Mouse (Mus musculus): ENCODE measurements around the gene Cpped1. TPM values are rescaled to one million over a fixed set of nuclear protein-coding genes. Genes with fewer than 3 reads are reported as not detected.

The Cpped1 gene
- polyA plus RNA-seq, 1 experiment = 34.9 TPM

DNA sequence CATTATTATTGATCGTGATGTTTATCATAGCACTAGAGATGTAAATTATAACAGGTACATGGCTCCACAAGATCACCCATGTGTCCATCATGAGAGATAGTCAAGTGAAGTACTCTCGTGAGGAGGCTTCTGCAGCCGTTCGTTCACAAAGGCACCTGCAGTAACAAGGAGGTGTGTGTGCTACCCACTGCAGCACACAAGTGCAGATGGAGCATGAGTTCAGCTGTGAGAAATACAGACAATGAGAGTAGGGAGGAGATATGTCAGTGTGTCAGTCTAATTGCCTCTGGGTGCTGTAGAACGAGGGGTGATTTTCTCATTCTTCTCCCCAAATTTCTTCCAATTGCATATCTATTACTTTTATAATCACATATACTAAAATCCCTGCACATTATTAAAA lies 63.9 kb downstream of the Cpped1 start:
- TF ChIP-seq USF1 (IDR thresholded peaks at IDR 0.05; ENCODE audit: low read depth) (no peak), MYOG (IDR thresholded peaks at IDR 0.05; ENCODE audit: control insufficient read depth, extremely low read depth, insufficient read length) (no peak), FOSL1 (IDR thresholded peaks at IDR 0.05; ENCODE audit: insufficient read depth, low read length, poor library complexity, severe bottlenecking) (no peak), CTCF (IDR thresholded peaks at IDR 0.05; ENCODE audit: control insufficient read depth, insufficient read depth, insufficient read length) (no peak), MYOD1 (IDR thresholded peaks at IDR 0.05; ENCODE audit: control insufficient read depth, insufficient read length, low read depth) (no peak), CEBPB (IDR thresholded peaks at IDR 0.05; ENCODE audit: low read depth) (no peak), MAX (IDR thresholded peaks at IDR 0.05) (no peak)
- Histone ChIP-seq H3K79me3 (ENCODE audit: low read depth) (no peaks in the 10 kb centered on the region), H3K36me3 (ENCODE audit: control insufficient read depth, insufficient read depth) (no peaks in the 10 kb centered on the region), H3K4me3 (ENCODE audit: insufficient read depth, poor library complexity, severe bottlenecking) (no peak overlapping the region), H3K27me3 (ENCODE audit: control insufficient read depth, insufficient read depth, insufficient read length) (no peaks in the 10 kb centered on the region), H3K79me2 (ENCODE audit: control insufficient read depth, insufficient read depth) (no peaks in the 10 kb centered on the region), H3ac (ENCODE audit: control insufficient read depth, insufficient read length, low read depth) (no peak overlapping the region)

GRCm38 (mm10) chr16:11843441-11843840 lies 65.8 kb downstream of the Cpped1 start:
- H3ac ChIP-seq (ENCODE audit: control insufficient read depth, insufficient read length, low read depth) = no peak overlapping the region
- H3K36me3 ChIP-seq (ENCODE audit: control insufficient read depth, insufficient read depth) = no peaks in the 10 kb centered on the region
- H3K79me3 ChIP-seq (ENCODE audit: low read depth) = no peaks in the 10 kb centered on the region
- H3K27me3 ChIP-seq (ENCODE audit: control insufficient read depth, insufficient read depth, insufficient read length) = no peaks in the 10 kb centered on the region
- no peaks in the 10 kb centered on the region for H3K79me2 ChIP-seq (ENCODE audit: control insufficient read depth, insufficient read depth)
- no peak overlapping the region for H3K4me3 ChIP-seq (ENCODE audit: insufficient read depth, poor library complexity, severe bottlenecking)
- no peak for TF ChIP-seq FOSL1 (IDR thresholded peaks at IDR 0.05; ENCODE audit: insufficient read depth, low read length, poor library complexity, severe bottlenecking)
- no peak for TF ChIP-seq MAX (IDR thresholded peaks at IDR 0.05)
- no peak for TF ChIP-seq MYOG (IDR thresholded peaks at IDR 0.05; ENCODE audit: control insufficient read depth, extremely low read depth, insufficient read length)
- no peak for TF ChIP-seq CTCF (IDR thresholded peaks at IDR 0.05; ENCODE audit: control insufficient read depth, insufficient read depth, insufficient read length)
- TF ChIP-seq CEBPB (IDR thresholded peaks at IDR 0.05; ENCODE audit: low read depth) = no peak
- TF ChIP-seq MYOD1 (IDR thresholded peaks at IDR 0.05; ENCODE audit: control insufficient read depth, insufficient read length, low read depth) = no peak
- TF ChIP-seq USF1 (IDR thresholded peaks at IDR 0.05; ENCODE audit: low read depth) = no peak

- H3K79me3 ChIP-seq (ENCODE audit: low read depth) = no peaks in the 10 kb centered on the region
- TF ChIP-seq MYOD1 (IDR thresholded peaks at IDR 0.05; ENCODE audit: control insufficient read depth, insufficient read length, low read depth) = no peak
- no peak for TF ChIP-seq USF1 (IDR thresholded peaks at IDR 0.05; ENCODE audit: low read depth)
- TF ChIP-seq MAX (IDR thresholded peaks at IDR 0.05) = no peak
- no peak for TF ChIP-seq MYOG (IDR thresholded peaks at IDR 0.05; ENCODE audit: control insufficient read depth, extremely low read depth, insufficient read length)
- no peak for TF ChIP-seq CTCF (IDR thresholded peaks at IDR 0.05; ENCODE audit: control insufficient read depth, insufficient read depth, insufficient read length)
- no peak for TF ChIP-seq FOSL1 (IDR thresholded peaks at IDR 0.05; ENCODE audit: insufficient read depth, low read length, poor library complexity, severe bottlenecking)
- TF ChIP-seq CEBPB (IDR thresholded peaks at IDR 0.05; ENCODE audit: low read depth) = no peak
- no peak overlapping the region for H3ac ChIP-seq (ENCODE audit: control insufficient read depth, insufficient read length, low read depth)
- H3K4me3 ChIP-seq (ENCODE audit: insufficient read depth, poor library complexity, severe bottlenecking) = no peak overlapping the region
- H3K36me3 ChIP-seq (ENCODE audit: control insufficient read depth, insufficient read depth) = no peaks in the 10 kb centered on the region
- no peaks in the 10 kb centered on the region for H3K27me3 ChIP-seq (ENCODE audit: control insufficient read depth, insufficient read depth, insufficient read length)
- H3K79me2 ChIP-seq (ENCODE audit: control insufficient read depth, insufficient read depth) = no peaks in the 10 kb centered on the region
These were observed 75.8 kb downstream of the Cpped1 start for GRCm38 (mm10) chr16:11833474-11833873.

DNA sequence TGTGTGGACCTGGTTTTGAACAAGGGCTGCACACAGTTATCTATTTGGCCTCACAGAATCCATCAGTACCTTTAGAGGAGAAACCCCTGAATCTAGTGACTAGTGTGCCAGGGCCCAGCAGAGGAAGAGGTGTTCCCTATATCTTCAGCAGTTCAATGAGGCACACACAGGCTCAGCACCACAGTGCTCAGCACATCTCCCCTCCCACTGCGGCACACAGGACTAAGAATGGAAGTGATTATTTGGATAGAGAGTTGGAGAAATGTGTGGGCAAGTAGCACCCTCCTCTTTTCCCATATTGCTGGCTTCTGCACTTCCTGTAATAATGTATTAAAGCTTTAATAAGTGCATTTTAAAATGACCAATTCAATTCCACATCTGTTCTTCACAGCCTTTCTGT lies 80.4 kb downstream of the Cpped1 start:
- no peaks in the 10 kb centered on the region for H3K79me3 ChIP-seq (ENCODE audit: low read depth)
- no peak overlapping the region for H3K4me3 ChIP-seq (ENCODE audit: insufficient read depth, poor library complexity, severe bottlenecking)
- no peaks in the 10 kb centered on the region for H3K79me2 ChIP-seq (ENCODE audit: control insufficient read depth, insufficient read depth)
- no peak overlapping the region for H3ac ChIP-seq (ENCODE audit: control insufficient read depth, insufficient read length, low read depth)
- TF ChIP-seq FOSL1 (IDR thresholded peaks at IDR 0.05; ENCODE audit: insufficient read depth, low read length, poor library complexity, severe bottlenecking) = no peak
- TF ChIP-seq MYOD1 (IDR thresholded peaks at IDR 0.05; ENCODE audit: control insufficient read depth, insufficient read length, low read depth) = no peak
- TF ChIP-seq MYOG (IDR thresholded peaks at IDR 0.05; ENCODE audit: control insufficient read depth, extremely low read depth, insufficient read length) = no peak
- no peak for TF ChIP-seq CEBPB (IDR thresholded peaks at IDR 0.05; ENCODE audit: low read depth)
- TF ChIP-seq USF1 (IDR thresholded peaks at IDR 0.05; ENCODE audit: low read depth) = no peak
- H3K27me3 ChIP-seq (ENCODE audit: control insufficient read depth, insufficient read depth, insufficient read length) = no peaks in the 10 kb centered on the region
- peaks cover 12% of the 10 kb centered on the region for H3K36me3 ChIP-seq (ENCODE audit: control insufficient read depth, insufficient read depth)

DNA sequence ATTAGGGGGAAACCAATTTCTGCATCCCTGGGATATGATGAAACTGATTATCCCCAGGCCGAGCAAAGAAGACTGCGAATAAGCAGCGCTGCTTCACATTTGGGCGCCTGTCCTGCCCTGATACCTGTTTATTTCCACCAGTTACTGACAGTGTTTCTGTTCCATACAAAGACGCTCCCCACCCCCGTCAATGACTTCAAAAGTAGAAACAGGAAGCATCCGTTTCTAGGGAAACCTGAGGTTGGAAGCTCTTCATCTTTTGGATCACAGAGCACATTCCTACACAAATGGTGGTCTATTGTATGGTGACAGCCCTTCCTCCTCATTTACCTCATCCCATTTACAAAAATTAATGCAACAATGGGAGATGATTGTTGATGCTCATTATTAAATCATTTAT lies 84.4 kb downstream of the Cpped1 start:
- TF ChIP-seq CEBPB (IDR thresholded peaks at IDR 0.05; ENCODE audit: low read depth) = no peak
- no peak for TF ChIP-seq MAX (IDR thresholded peaks at IDR 0.05)
- TF ChIP-seq CTCF (IDR thresholded peaks at IDR 0.05; ENCODE audit: control insufficient read depth, insufficient read depth, insufficient read length) = no peak
- TF ChIP-seq MYOD1 (IDR thresholded peaks at IDR 0.05; ENCODE audit: control insufficient read depth, insufficient read length, low read depth) = no peak
- no peak for TF ChIP-seq USF1 (IDR thresholded peaks at IDR 0.05; ENCODE audit: low read depth)
- TF ChIP-seq FOSL1 (IDR thresholded peaks at IDR 0.05; ENCODE audit: insufficient read depth, low read length, poor library complexity, severe bottlenecking) = no peak
- no peak for TF ChIP-seq MYOG (IDR thresholded peaks at IDR 0.05; ENCODE audit: control insufficient read depth, extremely low read depth, insufficient read length)
- Histone ChIP-seq H3K36me3 (ENCODE audit: control insufficient read depth, insufficient read depth) (peaks cover 12% of the 10 kb centered on the region), H3K79me2 (ENCODE audit: control insufficient read depth, insufficient read depth) (no peaks in the 10 kb centered on the region), H3K79me3 (ENCODE audit: low read depth) (no peaks in the 10 kb centered on the region), H3ac (ENCODE audit: control insufficient read depth, insufficient read length, low read depth) (no peak overlapping the region), H3K4me3 (ENCODE audit: insufficient read depth, poor library complexity, severe bottlenecking) (no peak overlapping the region), H3K27me3 (ENCODE audit: control insufficient read depth, insufficient read depth, insufficient read length) (no peaks in the 10 kb centered on the region)

DNA sequence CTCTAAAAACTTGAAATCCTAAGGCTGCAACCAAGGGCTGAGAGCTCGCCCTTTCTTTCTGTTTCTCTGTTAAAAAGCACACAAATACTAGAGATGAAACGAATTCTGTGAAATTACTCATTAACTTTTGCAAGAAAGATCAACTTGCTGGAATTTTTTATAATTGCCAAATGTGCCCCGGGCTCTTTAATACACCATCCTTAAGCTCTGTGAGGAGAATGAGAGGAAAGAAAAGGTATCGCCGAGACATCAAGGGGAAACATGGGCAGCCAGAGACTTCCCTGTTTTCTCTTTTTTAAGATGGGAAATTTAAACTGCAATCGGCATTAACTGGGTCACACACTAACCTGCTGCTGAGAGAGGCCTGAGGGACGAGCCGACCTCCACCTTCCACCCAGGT lies 84.9 kb downstream of the Cpped1 start:
- peaks cover 12% of the 10 kb centered on the region for H3K36me3 ChIP-seq (ENCODE audit: control insufficient read depth, insufficient read depth)
- H3K79me3 ChIP-seq (ENCODE audit: low read depth) = no peaks in the 10 kb centered on the region
- no peaks in the 10 kb centered on the region for H3K79me2 ChIP-seq (ENCODE audit: control insufficient read depth, insufficient read depth)
- H3K4me3 ChIP-seq (ENCODE audit: insufficient read depth, poor library complexity, severe bottlenecking) = no peak overlapping the region
- no peak overlapping the region for H3ac ChIP-seq (ENCODE audit: control insufficient read depth, insufficient read length, low read depth)
- no peak for TF ChIP-seq USF1 (IDR thresholded peaks at IDR 0.05; ENCODE audit: low read depth)
- no peaks in the 10 kb centered on the region for H3K27me3 ChIP-seq (ENCODE audit: control insufficient read depth, insufficient read depth, insufficient read length)
